Mouse (Mus musculus) left cerebral cortex, postnatal 4 days (tissue): ENCODE measurements around the gene Slc28a3. TPM values are rescaled to one million over a fixed set of nuclear protein-coding genes. Genes with fewer than 3 reads are reported as not detected.
A peak's percentile ranks its signal among the peaks of the same experiment; 100 is the strongest.

Source experiments
- DNase-seq: peaks from one replicate; pipeline ENCODE4 v3.0.0-alpha.2; 2022
- intact Hi-C: fragments of 180-260 bp; cut with DNase I; formaldehyde crosslinking; loops from one replicate; pipeline ENCODE4 v1.15.1; 2025
- total RNA-seq, 2 experiments: library from RNA; stranded (reverse); gene quantifications; 2 replicates each; pipeline ENCODE4 v1.2.3; 2021

The Slc28a3 gene
- under 1 TPM in 1 of 2 experiments, not detected in 1; 0.24 TPM for total RNA-seq

DNA sequence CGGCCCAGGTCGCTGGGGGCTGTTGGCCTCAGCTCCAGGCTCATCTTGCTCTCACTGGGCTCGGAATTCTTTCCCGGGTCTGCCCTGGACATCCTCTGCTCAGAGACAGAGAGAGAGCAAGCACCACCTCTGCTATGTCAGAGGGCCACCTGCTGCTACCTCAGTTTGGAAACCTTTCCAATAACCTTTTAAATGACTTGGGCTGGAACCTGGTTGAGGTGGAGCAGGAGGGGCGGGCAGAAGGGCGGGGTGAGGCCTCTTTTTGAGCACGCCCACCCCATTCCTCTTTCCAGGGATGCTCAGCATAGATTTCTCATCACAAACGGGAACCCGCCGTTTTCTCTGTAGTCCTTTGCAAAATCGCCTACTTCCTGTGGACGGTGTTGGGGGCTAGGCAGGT, at the start of gene Slc28a3:
Gene Slc28a3 (minus strand): TSS at position 162 of the 400 bp plus-strand sequence.
- DNase-seq, result no peak
- intact Hi-C loops, result no loop called here

DNA sequence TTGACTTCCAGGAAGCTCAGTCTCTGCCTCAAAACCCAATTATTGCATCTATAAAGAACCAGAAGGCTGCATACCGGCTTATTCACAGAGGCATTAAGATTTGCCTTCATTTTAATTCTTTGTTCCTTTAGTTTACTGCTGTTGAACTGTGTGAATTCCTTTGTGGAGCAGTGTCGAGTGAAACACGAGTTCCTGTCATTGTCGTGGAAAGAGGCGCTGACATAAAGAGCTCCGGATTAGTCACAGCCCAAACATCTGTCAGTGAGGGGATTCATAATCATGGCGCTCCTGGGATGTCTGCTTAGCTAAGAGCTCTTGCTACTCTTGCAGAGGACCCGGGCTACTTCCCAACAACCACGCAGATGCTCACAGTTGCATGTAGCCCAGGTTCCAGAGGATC, 47.3 kb upstream of the Slc28a3 start:
- no peak for DNase-seq
- intact Hi-C loops, result no loop called here

DNA sequence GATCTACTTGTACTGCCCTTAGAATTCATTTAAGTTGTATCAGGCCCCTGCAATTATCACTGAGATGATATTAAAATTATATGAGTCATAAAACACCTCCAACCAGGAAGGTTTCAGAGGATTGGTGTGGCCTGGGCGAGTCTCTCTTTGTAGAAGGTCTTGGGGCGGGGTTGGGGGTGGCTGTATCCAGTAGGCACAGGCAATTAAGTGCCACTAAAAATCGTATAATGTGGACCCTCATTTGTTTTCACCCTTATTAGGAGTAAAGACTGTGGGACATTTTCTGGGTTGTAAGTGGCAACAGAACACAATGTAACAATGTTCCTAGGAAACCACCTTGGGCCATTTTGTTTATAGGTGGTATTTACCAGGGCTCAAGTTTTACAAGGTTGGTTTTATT, 46.2 kb upstream of the Slc28a3 start:
- intact Hi-C loops, result no loop called here
- no peak for DNase-seq

DNA sequence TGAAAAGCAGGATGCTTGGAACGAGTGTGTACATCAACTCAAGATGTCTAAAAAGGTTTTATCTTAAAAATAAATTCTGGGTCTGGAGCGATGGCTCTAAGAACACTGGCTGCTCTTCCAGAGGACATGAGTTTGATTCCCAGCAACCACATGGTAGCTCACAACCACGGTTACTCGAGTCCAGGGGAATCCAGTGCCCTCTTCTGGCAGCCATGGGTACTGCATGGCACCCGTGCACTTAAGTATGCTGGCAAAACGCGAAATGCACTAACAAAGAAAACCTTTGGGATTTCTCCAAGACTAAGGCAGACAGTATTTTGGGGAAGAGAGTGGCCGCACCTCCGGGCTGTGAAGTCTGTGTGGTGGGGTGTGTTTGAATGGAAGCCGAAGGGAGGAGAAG, 44.9 kb upstream of the Slc28a3 start:
- no peak for DNase-seq
- intact Hi-C loops, result no loop called here

DNA sequence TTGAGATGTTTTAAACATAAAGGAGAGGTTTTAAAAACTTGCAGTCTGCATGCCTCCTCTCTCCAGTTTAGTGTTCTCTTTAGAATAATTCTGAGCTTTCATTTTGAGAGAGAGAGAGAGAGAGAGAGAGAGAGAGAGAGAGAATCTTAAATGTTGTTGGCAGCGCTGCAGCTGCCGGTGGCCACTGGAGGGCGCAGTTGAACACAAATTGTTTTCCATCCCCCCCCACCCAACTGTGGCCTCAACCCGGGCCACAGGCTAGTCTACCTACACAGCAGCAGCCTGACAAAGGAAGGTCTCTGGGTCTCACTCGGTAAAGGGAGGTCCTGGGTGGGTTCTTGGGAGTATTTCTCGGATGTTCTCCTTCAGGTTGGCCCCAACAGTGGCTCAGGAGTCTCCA, 29.7 kb upstream of the Slc28a3 start:
- intact Hi-C loops, result no loop called here
- DNase-seq, result peak; percentile 78

DNA sequence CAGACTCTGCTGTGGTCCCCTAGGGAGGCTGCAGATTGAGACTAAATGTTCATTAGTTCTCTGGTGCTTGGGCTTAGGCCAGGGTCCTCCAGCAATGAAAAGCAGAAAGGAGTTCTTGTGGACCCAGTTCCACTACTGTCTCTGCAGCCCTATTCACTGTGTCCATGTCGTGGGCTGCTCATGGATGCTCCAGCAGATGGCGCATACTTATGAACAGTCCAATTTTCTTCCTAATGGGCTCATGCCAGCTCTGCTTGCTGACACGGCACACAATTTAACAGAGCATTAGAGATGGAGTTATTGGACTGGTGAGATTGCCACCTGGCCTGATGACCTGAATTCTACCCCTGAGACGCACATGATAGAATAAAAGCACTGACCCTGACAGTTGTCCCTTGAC, 28.3 kb upstream of the Slc28a3 start:
- DNase-seq, result peak; percentile 72
- intact Hi-C loops, result loop anchor here (5.0 to 10.0 kb wide), 5 partner anchors 168 to 946 kb away; partner anchors contain the start of genes Agtpbp1, Naa35 and Ntrk2

DNA sequence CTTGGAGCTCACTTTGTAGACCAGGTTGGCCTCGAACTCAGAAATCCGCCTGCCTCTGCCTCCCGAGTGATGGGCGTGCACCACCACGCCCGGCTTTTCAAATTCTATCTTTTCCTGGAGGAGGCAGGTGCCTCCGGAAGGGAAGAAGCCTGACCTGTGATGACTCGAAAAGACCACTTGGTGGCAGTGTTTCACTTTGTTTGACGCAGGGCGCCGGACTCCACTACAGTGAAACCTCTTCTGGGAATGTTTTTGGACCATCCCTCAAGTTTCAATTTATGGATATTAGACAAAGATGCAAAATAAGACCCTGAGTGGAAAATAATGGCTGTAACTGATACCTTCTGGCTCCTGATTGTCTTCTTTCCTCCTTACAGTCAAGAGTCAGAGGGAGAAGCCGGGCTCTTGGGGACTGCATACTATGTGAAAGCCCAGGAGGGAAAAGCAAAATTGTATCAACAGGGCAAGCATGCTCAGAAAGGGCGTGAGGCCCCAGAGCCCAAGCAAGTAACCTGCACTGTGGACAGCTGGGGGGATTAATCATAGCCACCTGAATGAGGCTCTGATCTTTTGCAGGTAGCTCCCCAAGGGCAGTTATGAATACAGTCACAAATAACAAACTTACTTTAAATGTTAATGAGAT, 26.8 kb upstream of the Slc28a3 start:
- intact Hi-C loops, result loop anchor here (5.0 to 10.0 kb wide), 5 partner anchors 170 to 947 kb away; partner anchors contain the start of genes Agtpbp1, Naa35 and Ntrk2
- DNase-seq, result peak; percentile 59

DNA sequence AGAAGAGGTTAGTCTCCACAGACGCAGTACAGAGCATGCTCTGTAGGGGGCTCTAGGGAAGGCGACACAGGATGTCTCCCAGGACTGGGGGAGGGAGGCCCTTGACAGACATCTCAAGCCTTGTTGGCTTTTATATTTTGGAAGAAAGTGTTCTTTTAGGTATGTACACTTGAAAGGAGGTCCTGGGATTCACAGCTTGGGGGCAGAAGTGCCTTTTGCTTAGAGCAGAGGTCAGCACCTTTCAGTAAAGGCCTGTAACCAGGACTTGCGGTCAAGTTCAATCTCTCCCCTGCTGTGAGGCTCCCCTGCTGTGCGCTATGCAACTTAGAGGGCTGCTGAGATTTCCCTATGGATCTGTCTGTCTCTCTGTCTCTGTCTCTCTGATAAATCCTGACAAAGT, 23.2 kb upstream of the Slc28a3 start:
- DNase-seq, result no peak
- intact Hi-C loops, result loop anchor here (10.0 kb wide), 2 partner anchors 851 to 951 kb away; partner anchors contain the start of genes Agtpbp1 and Naa35

DNA sequence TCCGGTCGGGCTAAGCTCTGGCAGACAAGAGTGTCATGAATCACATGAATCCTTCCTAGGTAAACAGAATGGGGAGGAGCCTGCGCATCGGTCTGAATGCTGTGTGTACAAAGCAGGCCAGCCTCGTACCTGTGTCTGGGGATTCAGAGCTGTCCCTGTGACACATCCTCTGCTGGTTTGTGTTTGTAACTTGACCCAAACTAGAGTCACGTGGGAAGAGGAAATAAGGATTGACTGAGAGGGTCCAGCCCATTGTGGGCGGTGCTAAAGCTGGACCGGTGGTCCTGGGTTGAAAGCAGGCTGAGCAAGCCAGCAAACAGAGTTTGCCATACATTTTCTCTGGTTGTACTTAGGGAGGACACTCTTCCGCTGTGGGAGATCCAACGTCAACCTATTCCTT, 20.1 kb upstream of the Slc28a3 start:
- no peak for DNase-seq
- intact Hi-C loops, result loop anchor here (10.0 kb wide), 2 partner anchors 854 to 954 kb away; partner anchors contain the start of genes Agtpbp1 and Naa35

DNA sequence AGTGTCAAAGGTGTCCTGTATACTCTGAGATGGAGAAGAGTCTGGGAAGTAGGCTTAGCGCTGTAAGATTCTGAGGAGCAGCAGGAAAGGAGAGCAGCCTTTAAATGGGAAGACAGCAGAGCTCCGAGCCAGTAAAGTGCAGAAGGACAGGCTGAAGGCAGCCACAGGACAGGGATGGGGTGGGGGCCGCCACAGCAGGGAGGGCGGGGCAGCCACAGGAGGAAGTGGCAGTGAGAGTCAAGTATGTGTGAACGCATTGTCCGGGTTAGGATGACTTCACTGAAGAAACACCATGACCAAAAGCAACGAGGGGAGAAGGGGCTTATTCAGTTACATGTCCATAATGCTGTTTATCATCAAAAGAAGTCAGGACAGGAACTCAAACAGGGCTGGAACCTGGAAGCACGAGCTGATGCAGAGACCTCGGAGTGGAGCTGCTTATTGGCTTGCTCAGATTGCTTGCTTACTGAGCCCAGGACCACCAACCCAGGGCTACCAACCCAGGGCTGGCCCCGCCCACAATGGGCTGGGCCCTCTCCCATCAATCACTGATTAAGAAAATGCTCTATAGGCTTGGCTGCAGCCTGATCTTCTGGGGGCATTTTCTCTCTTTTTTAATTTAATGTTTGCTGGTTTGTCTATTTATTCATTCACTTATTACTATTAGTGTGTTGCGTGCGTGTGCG, 18.8 kb upstream of the Slc28a3 start:
- intact Hi-C loops, result loop anchor here (10.0 kb wide), 2 partner anchors 855 to 955 kb away; partner anchors contain the start of genes Agtpbp1 and Naa35
- DNase-seq, result no peak

DNA sequence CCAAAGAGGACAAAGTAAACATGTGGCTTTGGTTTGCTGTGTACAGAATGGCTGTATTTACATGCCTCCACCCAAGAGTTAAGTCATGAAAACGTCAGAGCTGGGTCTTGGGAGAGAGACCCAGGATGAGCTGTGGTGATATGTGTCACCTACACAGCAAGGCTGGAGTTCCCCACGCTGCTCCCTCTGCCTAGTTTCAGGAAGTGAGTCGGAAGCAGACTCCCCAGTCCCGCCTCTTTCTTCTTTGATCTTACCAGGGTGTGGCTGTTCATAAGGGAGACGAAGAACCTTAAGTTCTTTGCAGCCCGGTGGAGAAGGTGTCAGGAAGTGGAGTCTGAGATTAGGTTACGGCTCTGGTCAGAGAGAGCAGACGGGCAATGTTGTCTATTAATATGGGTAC, 12.0 kb upstream of the Slc28a3 start:
- no peak for DNase-seq
- intact Hi-C loops, result no loop called here

DNA sequence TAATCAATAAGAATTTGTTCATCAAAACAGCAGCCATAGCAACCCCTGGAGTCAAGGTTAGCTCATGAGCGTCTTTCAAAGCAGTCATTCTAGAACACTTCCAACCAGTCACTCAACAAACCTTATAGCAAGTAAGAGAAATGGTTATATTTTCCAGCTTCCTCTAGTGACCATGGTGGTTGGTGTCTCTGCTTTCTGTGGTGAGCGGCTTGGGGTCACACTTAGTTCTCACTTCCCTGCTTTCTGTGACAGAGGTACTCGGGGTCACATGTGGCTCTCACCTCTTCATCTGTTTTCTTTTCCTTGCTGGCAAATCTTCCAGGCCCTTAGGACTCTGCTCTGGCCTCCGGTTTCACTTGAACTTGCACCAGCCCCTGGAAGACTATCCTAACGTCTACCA, 8.6 kb upstream of the Slc28a3 start:
- DNase-seq, result no peak
- intact Hi-C loops, result no loop called here

DNA sequence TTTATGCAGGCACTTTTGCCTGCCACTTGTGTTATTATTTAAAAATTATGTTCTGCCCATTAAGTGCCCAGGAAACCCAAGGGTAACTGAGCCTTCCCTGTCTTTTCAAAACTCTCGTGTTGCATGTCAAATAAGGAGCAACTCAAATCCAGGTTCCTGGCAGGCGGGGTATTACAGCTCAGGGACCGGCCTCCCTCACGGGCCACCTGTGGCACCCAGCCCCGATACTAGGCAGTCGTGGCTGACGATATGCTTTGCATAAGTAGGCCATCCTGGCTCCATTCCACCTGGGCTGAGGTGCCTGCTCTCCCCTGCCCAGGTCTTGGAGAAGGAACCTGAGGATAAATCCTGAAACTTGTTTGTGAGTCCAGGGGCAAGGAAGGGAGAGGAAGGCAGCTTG, 618 bp downstream of the Slc28a3 start:
- DNase-seq, result no peak
- intact Hi-C loops, result no loop called here

DNA sequence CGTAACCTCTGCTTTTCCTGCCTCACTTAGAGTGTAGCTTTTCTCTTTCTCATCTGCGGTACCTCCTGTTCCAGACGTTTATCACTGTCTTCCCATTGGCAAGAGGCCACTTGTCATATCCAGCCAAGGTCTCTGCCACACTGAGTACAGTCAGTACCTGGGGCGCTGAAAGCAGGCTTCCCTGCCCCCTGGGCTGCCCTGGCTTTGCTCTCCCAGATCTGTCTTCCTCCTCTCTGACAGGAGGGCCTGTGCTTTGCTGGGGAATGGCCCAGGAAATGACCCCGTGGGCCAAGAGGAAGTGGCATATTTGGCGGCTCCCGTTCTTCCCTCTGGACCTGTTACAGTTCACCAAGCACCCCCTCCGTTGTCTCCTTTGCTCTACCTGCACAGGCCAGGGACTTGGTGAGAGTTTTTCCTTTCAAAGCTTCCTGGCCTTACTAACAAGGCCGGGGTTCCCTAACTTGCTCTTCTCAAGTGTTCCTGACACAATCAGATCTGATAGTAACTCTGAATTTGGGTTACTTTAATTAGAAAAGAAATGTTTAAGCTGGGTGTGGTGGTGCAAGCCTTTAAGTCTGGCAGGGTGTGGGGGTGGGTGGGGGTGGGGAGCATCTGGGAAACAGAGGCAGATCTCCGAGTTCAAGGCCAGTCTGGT, 9.3 kb downstream of the Slc28a3 start:
- DNase-seq, result no peak
- intact Hi-C loops, result no loop called here

DNA sequence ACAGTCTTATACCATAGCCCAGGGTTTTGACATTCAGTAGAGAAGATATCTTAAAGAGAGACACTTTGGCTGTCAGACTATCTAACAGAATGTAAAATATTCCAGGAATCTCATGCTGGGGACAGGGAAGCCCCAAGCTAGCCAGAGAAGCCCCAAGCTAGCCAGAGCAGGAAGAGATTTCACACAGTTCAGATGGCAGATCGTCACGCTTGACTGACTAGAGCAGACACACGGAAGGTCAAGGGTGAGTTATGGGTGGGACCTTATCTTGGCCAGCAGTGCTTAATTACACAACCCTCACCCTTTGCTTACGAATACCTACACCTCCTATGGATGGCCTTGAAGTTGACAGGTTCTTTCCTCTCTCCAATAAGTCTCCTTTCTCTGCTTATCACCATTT, 12.1 kb downstream of the Slc28a3 start:
- intact Hi-C loops, result loop anchor here (10.0 kb wide), 1 partner anchor 434 kb away; no protein-coding TSS in a partner anchor

DNA sequence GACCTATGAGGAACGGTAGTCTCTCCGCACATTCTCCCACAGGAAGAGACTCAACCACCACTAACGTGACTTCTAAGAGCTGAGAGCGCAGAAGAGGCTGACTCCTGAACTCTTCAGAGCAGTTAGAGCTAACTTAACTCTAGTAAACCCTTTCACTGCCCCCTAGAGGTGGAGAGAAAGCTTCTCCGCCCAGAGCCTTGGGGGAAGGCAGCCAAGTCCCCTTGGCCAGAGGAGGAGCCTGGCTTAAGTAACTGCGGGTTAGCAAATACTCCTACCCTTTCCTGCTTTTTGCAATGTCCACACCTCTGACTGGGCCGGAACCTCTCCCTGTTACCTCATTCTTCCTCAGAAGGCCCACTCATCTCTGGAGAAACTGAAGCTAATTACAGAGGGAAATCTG, 17.5 kb downstream of the Slc28a3 start:
- peak; percentile 63 for DNase-seq
- intact Hi-C loops, result loop anchor here (10.0 kb wide), 1 partner anchor 428 kb away; no protein-coding TSS in a partner anchor

More for the DNA sequence above, 12.1 kb downstream of the Slc28a3 start:
- no peak for DNase-seq

DNA sequence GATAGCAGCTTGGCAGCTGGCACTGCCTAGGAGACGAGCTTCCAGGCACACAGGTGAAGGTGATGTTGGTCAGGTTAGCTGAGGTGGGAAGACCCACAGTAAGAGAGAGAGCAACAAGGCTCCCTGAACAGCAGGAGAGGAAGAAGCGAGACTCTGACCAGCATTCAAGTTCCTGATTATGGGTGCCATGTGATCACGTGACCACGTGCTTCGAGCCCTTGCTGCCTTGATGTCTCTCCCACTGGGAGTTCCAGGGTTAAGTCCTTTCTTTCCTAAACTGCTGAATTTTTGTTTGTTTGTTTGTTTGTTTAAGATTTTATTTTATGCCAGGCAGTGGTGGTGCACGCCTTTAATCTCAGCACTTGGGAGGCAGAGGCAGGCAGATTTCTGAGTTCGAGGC, 18.8 kb downstream of the Slc28a3 start:
- intact Hi-C loops, result loop anchor here (10.0 kb wide), 1 partner anchor 427 kb away; no protein-coding TSS in a partner anchor
- DNase-seq, result no peak

DNA sequence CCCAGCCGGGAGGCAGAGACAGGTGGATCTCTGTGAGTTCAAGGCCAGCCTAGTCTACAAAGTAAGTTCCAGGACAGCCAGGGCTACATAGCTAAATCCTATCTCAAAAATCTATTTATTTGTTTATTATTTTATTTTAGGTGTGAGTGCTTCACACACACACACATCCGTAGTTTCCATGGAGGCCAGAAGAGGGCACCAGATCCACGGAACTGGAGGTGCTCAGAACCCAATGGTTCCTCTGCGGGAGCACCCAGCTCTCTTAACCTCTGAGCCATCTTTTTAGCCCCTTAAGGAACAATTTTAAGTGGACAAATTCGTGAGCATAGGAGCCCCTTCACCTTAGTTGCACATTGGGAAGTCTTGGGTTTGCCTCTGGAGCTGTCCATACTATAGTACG, 20.0 kb downstream of the Slc28a3 start:
- intact Hi-C loops, result loop anchor here (10.0 kb wide), 1 partner anchor 426 kb away; no protein-coding TSS in a partner anchor
- DNase-seq, result peak; percentile 55

DNA sequence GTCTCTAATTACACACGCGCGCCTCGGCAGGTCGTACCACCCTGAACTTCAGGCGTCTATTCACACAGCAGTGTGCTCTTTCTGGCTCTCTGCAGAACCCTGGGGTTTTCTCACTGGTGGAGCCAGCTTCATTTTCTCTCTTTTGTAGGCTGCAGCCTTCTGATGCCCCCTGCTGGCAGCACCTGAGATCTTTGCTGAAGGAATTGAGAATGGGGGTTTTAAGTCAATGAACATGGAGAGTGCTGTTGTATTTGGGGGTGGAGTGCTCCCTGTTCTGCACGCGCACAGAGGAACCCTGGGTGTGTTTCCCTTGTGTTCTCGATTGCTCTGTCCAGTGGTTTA, 21.2 kb downstream of the Slc28a3 start:
- intact Hi-C loops, result loop anchor here (5.0 kb wide), 2 partner anchors 187 to 302 kb away; partner anchors contain the start of genes Hnrnpk and Rmi1
- DNase-seq, result peak; percentile 80

DNA sequence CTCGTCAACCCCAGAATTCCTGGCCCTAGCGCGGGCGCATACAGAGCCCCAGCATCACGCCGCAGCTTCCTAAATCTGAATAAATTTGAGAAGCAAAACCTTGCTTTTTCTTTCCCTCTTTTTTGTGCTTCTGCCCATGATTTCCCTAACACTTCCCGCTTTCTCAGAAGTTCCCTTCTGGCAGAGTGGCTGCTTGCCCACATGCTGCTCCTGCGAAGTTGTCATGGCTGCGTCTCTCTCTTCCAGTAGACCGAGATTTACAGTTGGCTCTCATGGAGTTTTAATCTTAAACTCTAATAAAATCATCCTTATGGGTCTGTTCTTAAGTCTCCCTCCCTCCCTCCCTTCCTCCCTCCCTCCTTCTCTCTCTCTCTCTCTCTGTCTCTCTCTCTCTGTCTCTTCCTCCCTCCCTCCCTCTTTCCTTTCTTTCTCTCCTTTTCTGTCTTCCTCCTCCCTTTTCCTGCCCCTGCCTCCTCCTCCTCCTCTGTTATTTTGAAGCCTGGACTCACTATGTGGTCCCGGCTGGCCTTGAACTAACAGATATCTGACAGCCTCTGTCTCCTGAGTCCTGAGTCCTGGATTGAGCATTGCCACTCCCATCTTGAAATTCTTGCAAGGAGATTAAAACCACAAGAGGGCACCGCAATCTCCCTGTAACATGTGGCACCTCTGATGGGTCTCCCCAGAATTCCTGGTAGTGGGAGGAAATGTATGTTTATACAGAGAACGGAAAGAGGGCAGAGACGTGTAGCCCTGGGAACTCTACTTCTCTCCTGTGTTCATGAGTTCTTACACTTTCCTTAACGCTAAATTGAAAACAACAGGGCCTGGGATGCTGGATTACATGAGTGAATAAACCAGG, 21.8 kb downstream of the Slc28a3 start:
- intact Hi-C loops, result loop anchor here (5.0 kb wide), 2 partner anchors 187 to 302 kb away; partner anchors contain the start of genes Hnrnpk and Rmi1
- peak; percentile 14 for DNase-seq
